Mouse (Mus musculus): ENCODE data around the gene Dnah3.

Gene Dnah3

GRCm38 (mm10) chr7:120095180-120095579 is at the start of gene Dnah3:
Gene Dnah3 (minus strand): TSS chr7:120095280.
- no peak for DNase-seq

GRCm38 (mm10) chr7:120142743-120143142 is 47.7 kb upstream of the Dnah3 start:
- DNase-seq = no peak

GRCm38 (mm10) chr7:120128951-120129350 is 33.9 kb upstream of the Dnah3 start:
- DNase-seq = no peak

GRCm38 (mm10) chr7:120127686-120128059 is 32.6 kb upstream of the Dnah3 start:
- no peak for DNase-seq

- no peak for DNase-seq
Measured at GRCm38 (mm10) chr7:120126976-120127685, 32.1 kb upstream of the Dnah3 start.

GRCm38 (mm10) chr7:120124844-120125243 is 29.8 kb upstream of the Dnah3 start:
- DNase-seq = peak; percentile 70

- DNase-seq = no peak
Measured at GRCm38 (mm10) chr7:120123776-120124175, 28.7 kb upstream of the Dnah3 start.

GRCm38 (mm10) chr7:120117529-120117928 is 22.4 kb upstream of the Dnah3 start:
- no peak for DNase-seq

GRCm38 (mm10) chr7:120116976-120117375 is 21.9 kb upstream of the Dnah3 start:
- no peak for DNase-seq

GRCm38 (mm10) chr7:120109676-120110075 is 14.6 kb upstream of the Dnah3 start:
- no peak for DNase-seq

- DNase-seq = peak; percentile 47
Measured at GRCm38 (mm10) chr7:120106356-120106755, 11.3 kb upstream of the Dnah3 start.

- peak; percentile 25 for DNase-seq
Measured at GRCm38 (mm10) chr7:120104975-120105374, 9.9 kb upstream of the Dnah3 start.

GRCm38 (mm10) chr7:120103019-120103567 is 8.0 kb upstream of the Dnah3 start:
- DNase-seq = peak; percentile 30

GRCm38 (mm10) chr7:120102164-120102972 is 7.3 kb upstream of the Dnah3 start, which contains the start of gene Tmem159:
Gene Tmem159 (plus strand): TSS chr7:120102353.
- peak; percentile 87 for DNase-seq

GRCm38 (mm10) chr7:120098403-120098802 is 3.3 kb upstream of the Dnah3 start:
- DNase-seq = peak; percentile 58

- peak; percentile 70 for DNase-seq
Measured at GRCm38 (mm10) chr7:120097845-120098244, 2.8 kb upstream of the Dnah3 start.

GRCm38 (mm10) chr7:120094216-120094615 is 864 bp downstream of the Dnah3 start:
- DNase-seq = no peak

GRCm38 (mm10) chr7:120093033-120093432 is 2.0 kb downstream of the Dnah3 start:
- DNase-seq = no peak

- no peak for DNase-seq
Measured at GRCm38 (mm10) chr7:120080177-120080576, 14.9 kb downstream of the Dnah3 start.

- DNase-seq = no peak
Measured at GRCm38 (mm10) chr7:120069164-120069563, 25.9 kb downstream of the Dnah3 start.

GRCm38 (mm10) chr7:120068114-120068513 is 27.0 kb downstream of the Dnah3 start:
- DNase-seq = no peak

- DNase-seq = no peak
Measured at GRCm38 (mm10) chr7:120064045-120064444, 31.0 kb downstream of the Dnah3 start.

- DNase-seq = no peak
Measured at GRCm38 (mm10) chr7:120055479-120055878, 39.6 kb downstream of the Dnah3 start.

GRCm38 (mm10) chr7:120054016-120054415 is 41.1 kb downstream of the Dnah3 start:
- no peak for DNase-seq
